Mouse (Mus musculus) liver, embryonic 11.5 days (tissue): Measurements from ENCODE around the gene Cldn6. TPM values are rescaled to one million over a fixed set of nuclear protein-coding genes. Genes with fewer than 3 reads are reported as not detected.

Experiments used
- ATAC-seq: fragments of 200-750 bp; cut with Nextera tagmentation; replicated peaks from 2 replicates; pipeline ENCODE4 v1.8.0; 2017; ENCODE audit warnings: moderate number of reproducible peaks, mild to moderate bottlenecking, moderate TSS enrichment, moderate library complexity; ENCODE audit not compliant: low FRiP score
- DNase-seq: peaks from one replicate; pipeline ENCODE4 v3.0.0-alpha.2; 2017; ENCODE audit warnings: low spot score
- H3K27ac ChIP-seq: fragments of 300-500 bp; sonication (generic); 2 replicates; pipeline ENCODE4 v1.5.1; 2014; ENCODE audit warnings: mild to moderate bottlenecking, low read depth, low read length, control low read depth
- H3K27me3 ChIP-seq: fragments of 300-500 bp; sonication (generic); replicated peaks from 2 replicates; pipeline ENCODE4 v1.6.1; 2014; ENCODE audit warnings: low read length, mixed read lengths; ENCODE audit not compliant: control insufficient read depth, insufficient read depth
- H3K36me3 ChIP-seq: fragments of 300-500 bp; sonication (generic); 2 replicates; pipeline ENCODE4 v1.6.1; 2014; ENCODE audit warnings: mild to moderate bottlenecking, low read length, moderate library complexity, mixed read lengths; ENCODE audit not compliant: control insufficient read depth, insufficient read depth
- H3K4me1 ChIP-seq: fragments of 300-500 bp; sonication (generic); replicated peaks from 2 replicates; pipeline ENCODE4 v1.6.1; 2014; ENCODE audit warnings: low read length, mixed read lengths; ENCODE audit not compliant: control insufficient read depth, insufficient read depth
- H3K4me2 ChIP-seq: fragments of 300-500 bp; sonication (generic); 2 replicates; pipeline ENCODE4 v1.6.1; 2014; ENCODE audit warnings: mild to moderate bottlenecking, control low read depth, moderate library complexity
- H3K4me3 ChIP-seq: fragments of 300-500 bp; sonication (generic); 2 replicates; pipeline ENCODE4 v1.5.1; 2014; ENCODE audit warnings: low read depth, low read length, control low read depth
- H3K9ac ChIP-seq: fragments of 300-500 bp; sonication (generic); 2 replicates; pipeline ENCODE4 v1.6.1; 2014; ENCODE audit warnings: low read depth, low read length, control low read depth
- H3K9me3 ChIP-seq: fragments of 300-500 bp; sonication (generic); 2 replicates; pipeline ENCODE4 v1.6.1; 2016; ENCODE audit warnings: low read length, inconsistent platforms, mixed read lengths; ENCODE audit not compliant: control insufficient read depth
- WGBS: fragments of 180-500 bp; shearing (Covaris S2); extraction: QIAGEN DNeasy Blood & Tissue Kit; methylation state at CpG from one replicate; pipeline ENCODE4 v1.1.7; 2014; 5-methylcytosine and 5-hydroxymethylcytosine counted together
- polyA plus RNA-seq: library from polyadenylated mRNA; unstranded; fragments of >200 nt; fragmentation: Nextera tagmentation; extraction: Ambion mirVana; gene quantifications from 2 replicates; pipeline ENCODE4 v1.2.1, GENCODE M21; 2014

The Cldn6 gene
- polyA plus RNA-seq, 1 experiment from 2014 or later = 9.9 TPM

DNA sequence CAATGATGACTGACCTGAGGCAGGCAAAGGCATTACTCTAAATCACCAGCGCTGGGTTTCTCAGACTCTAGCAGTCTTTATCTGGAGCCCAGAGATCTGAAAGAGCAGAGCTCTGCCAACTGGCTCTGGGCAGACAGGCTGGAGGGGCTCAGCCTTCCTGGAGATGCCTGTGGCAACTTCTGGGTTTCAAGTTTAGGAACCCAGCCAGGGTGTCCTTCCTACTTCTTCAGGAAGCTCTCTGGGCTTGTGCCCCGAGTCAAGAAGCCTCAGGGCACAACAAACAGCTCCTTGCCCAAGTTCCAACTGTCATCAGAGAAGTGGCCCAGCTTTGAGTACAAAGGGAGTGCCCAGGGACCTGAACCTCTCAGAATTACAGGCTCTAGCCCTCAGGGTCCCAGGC, 24.6 kb upstream of the Cldn6 start:
- Histone ChIP-seq H3K4me2 (no peak overlapping the region), H3K36me3 (no peaks in the 10 kb centered on the region), H3K4me3 (no peak overlapping the region), H3K9ac (no peak overlapping the region), H3K4me1 (no peaks in the 10 kb centered on the region), H3K9me3 (no peaks in the 10 kb centered on the region), H3K27ac (no peak overlapping the region), H3K27me3 (peaks cover 10% of the 10 kb centered on the region; the same call in 1 of the 2 replicates)
- DNase-seq (no peak), ATAC-seq (no peak)
- 56% methylated on average over 2 of the region's 2 CpGs for WGBS

- Histone ChIP-seq H3K27ac (no peak overlapping the region), H3K9ac (no peak overlapping the region), H3K4me1 (0 out of 2 replicates have a peak, but pooled peaks cover 4% of the 10 kb centered on the region), H3K36me3 (no peaks in the 10 kb centered on the region), H3K4me3 (no peak overlapping the region), H3K4me2 (no peak overlapping the region), H3K9me3 (no peaks in the 10 kb centered on the region), H3K27me3 (peaks cover 33% of the 10 kb centered on the region)
- 74% methylated on average over 3 of the region's 3 CpGs for WGBS
- DNase-seq (no peak), ATAC-seq (no peak)
Observed at GRCm38 (mm10) chr17:23658450-23658849, 20.6 kb upstream of the Cldn6 start.

DNA sequence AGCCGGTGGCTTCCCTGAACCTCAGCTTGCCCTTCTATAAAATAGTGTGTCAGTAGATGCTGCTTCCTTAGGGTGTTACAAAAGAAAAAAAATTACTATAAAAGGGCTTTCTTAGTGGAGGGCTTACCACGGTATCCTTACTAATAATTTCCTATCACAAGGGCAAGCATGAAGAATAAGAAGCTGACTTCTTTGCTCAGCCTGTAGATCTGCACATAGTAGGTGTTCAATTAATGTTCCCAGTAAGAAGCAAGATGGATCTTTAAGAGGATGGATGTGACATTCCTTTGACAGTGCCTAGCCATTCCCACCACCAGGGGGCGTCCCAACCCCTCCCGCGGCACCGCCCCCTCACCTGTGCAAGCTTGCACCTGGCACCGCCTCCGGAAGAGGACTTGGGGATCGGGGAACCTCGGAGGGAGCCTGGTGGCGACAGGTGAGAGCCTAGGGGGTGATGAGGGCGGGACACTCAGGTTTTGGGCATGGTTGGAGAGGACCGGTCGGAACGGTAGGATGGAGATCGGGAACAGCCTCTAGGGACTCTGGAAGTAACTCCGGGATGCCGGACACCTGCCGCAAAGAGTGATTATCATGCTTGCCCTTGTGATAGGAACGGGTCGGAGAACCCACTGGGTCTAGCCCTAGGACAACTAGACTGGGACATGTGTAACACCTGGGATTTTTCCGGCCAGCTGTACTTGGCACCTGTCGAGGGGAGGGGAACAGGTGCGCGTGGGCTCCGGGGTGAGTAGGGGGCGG, 18.8 kb upstream of the Cldn6 start, which contains the start of gene Bicdl2:
Gene Bicdl2, plus strand, starts transcription at position 390 of the 759 bp plus-strand sequence.
- peaks cover 33% of the 10 kb centered on the region for H3K27me3 ChIP-seq
- no peaks in the 10 kb centered on the region for H3K36me3 ChIP-seq
- peak within 1 kb of the TSS; percentile 26; the same call in 1 of the 2 replicates for H3K4me3 ChIP-seq
- no peak within 1 kb of the TSS for H3K27ac ChIP-seq
- peak within 1 kb of the TSS; percentile 47 for H3K4me2 ChIP-seq
- no peak within 1 kb of the TSS for H3K9ac ChIP-seq
- WGBS = 7% methylated on average over 27 of the region's 27 CpGs
- H3K4me1 ChIP-seq = 0 out of 2 replicates have a peak, but pooled peaks cover 4% of the 10 kb centered on the region
- no peaks in the 10 kb centered on the region for H3K9me3 ChIP-seq
- no peak for ATAC-seq
- no peak for DNase-seq

GRCm38 (mm10) chr17:23660876-23661200, 18.2 kb upstream of the Cldn6 start:
- H3K4me2 ChIP-seq = peak overlapping the region; percentile 47
- DNase-seq (no peak), ATAC-seq (no peak)
- H3K4me1 ChIP-seq = 0 out of 2 replicates have a peak, but pooled peaks cover 4% of the 10 kb centered on the region
- peak overlapping the region; percentile 26; the same call in 1 of the 2 replicates for H3K4me3 ChIP-seq
- H3K27ac ChIP-seq = no peak overlapping the region
- peaks cover 33% of the 10 kb centered on the region for H3K27me3 ChIP-seq
- H3K9ac ChIP-seq = no peak overlapping the region
- WGBS = 7% methylated on average over 14 of the region's 14 CpGs
- H3K36me3 ChIP-seq = no peaks in the 10 kb centered on the region
- no peaks in the 10 kb centered on the region for H3K9me3 ChIP-seq

- Histone ChIP-seq H3K9me3 (no peaks in the 10 kb centered on the region), H3K27me3 (peaks cover 33% of the 10 kb centered on the region), H3K4me3 (no peak overlapping the region), H3K27ac (no peak overlapping the region), H3K4me1 (0 out of 2 replicates have a peak, but pooled peaks cover 4% of the 10 kb centered on the region), H3K9ac (no peak overlapping the region), H3K4me2 (no peak overlapping the region), H3K36me3 (no peaks in the 10 kb centered on the region)
- DNase-seq = no peak
- 2% methylated on average over 9 of the region's 9 CpGs for WGBS
- ATAC-seq = no peak
Observed at GRCm38 (mm10) chr17:23661526-23661925, 17.5 kb upstream of the Cldn6 start.

- DNase-seq = no peak
Observed at GRCm38 (mm10) chr17:23664556-23665021, 14.5 kb upstream of the Cldn6 start.

GRCm38 (mm10) chr17:23665511-23665910, 13.5 kb upstream of the Cldn6 start:
- ATAC-seq (0 out of 2 replicates have a peak, but pooled peaks have one; percentile 6), DNase-seq (no peak)
- H3K4me2 ChIP-seq = no peak overlapping the region
- H3K27me3 ChIP-seq = peaks cover 21% of the 10 kb centered on the region
- no peak overlapping the region for H3K9ac ChIP-seq
- WGBS = 82% methylated on average over 14 of the region's 14 CpGs
- no peak overlapping the region for H3K4me3 ChIP-seq
- H3K36me3 ChIP-seq = peaks cover 5% of the 10 kb centered on the region
- H3K9me3 ChIP-seq = no peaks in the 10 kb centered on the region
- 0 out of 2 replicates have a peak, but pooled peaks cover 3% of the 10 kb centered on the region for H3K4me1 ChIP-seq
- no peak overlapping the region for H3K27ac ChIP-seq

More at GRCm38 (mm10) chr17:23664556-23665021, 14.5 kb upstream of the Cldn6 start:
- WGBS = 18% methylated on average over 5 of the region's 5 CpGs
- no peak overlapping the region for H3K4me2 ChIP-seq
- H3K9ac ChIP-seq = no peak overlapping the region
- no peaks in the 10 kb centered on the region for H3K9me3 ChIP-seq
- ATAC-seq = peak; percentile 14; the same call in 1 of the 2 replicates
- H3K4me3 ChIP-seq = no peak overlapping the region
- H3K36me3 ChIP-seq = peaks cover 3% of the 10 kb centered on the region
- H3K27me3 ChIP-seq = peaks cover 30% of the 10 kb centered on the region
- no peak overlapping the region for H3K27ac ChIP-seq
- 0 out of 2 replicates have a peak, but pooled peaks cover 4% of the 10 kb centered on the region for H3K4me1 ChIP-seq

GRCm38 (mm10) chr17:23670516-23671074, 8.5 kb upstream of the Cldn6 start:
- DNase-seq = no peak
- Histone ChIP-seq H3K36me3 (peaks cover 5% of the 10 kb centered on the region), H3K9me3 (no peaks in the 10 kb centered on the region), H3K27ac (no peak overlapping the region), H3K4me1 (peaks cover 15% of the 10 kb centered on the region), H3K4me2 (no peak overlapping the region), H3K9ac (no peak overlapping the region), H3K27me3 (peaks cover 5% of the 10 kb centered on the region), H3K4me3 (no peak overlapping the region)
- 89% methylated on average over 7 of the region's 7 CpGs for WGBS
- no peak for ATAC-seq
